8 mouse cellular contexts compared by ENCODE assay signal in the genomic region with DNA sequence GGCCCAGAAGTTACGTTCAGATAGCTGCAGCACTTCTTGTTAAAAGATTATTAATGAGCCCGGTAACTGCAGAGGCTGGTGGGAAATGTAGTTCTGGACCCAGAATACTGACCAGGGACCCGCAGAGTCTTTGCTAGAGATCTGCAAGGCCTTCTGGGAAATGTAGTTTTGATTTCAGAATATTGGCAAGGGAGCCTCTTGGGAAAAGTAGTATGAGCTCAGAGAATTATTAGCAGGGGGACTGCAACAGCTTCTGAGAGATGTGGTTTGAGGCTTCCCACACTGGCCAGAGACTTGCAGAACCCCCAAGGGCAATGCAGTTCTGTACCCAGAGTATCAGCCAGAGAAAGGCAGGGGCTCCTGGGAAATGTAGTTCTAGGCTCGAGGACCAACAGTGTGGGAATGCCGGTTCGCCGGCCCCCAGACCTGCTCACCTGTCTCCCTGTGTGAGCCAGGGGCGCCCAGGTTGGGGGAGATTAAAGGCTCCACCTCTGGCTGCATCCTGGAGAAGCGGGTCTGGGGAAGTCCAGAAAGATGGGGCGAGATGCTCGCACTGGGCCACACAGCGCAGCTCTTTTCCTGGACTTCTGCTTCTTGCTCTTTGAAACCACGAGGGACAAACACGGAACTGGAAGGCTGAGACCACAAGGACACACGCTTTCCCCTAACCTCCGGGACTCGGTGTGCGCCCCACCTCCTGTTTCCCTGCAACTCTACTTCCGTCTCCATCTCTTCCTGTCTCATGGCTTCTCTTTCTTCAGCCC. TPM values are rescaled to one million over a fixed set of nuclear protein-coding genes. Genes with fewer than 3 reads are reported as not detected.
DNase-seq lines count a peak whose midpoint lies in the region; ATAC-seq lines count a peak whose summit lies in the region.

No protein-coding gene starts in this region.

- H3K9me3 ChIP-seq in hindbrain, embryonic 15.5 days: no peaks in the 10 kb centered on the region

- H3K27me3 ChIP-seq in hindbrain, embryonic 15.5 days: no peaks in the 10 kb centered on the region

- under 1% methylated on average over 19 of the region's 19 CpGs for WGBS in hindbrain, embryonic 15.5 days

- peak overlapping the region; percentile 79 for H3K27ac ChIP-seq in hindbrain, embryonic 15.5 days (replicated peaks)

- H3K9ac ChIP-seq in hindbrain, embryonic 15.5 days: peak overlapping the region; percentile 53

- H3K4me2 ChIP-seq in hindbrain, embryonic 15.5 days: peak overlapping the region; percentile 82

- peak; percentile 91 for DNase-seq in NIH3T3 (ENCODE audit: low read depth)
- DNase-seq in cerebellum, postnatal 10 days: peak; percentile 84 to 86
- DNase-seq in frontal cortex, postnatal 36 days (ENCODE audit: low spot score in 2 of 2): peak; percentile 86 to 97
- peak; percentile 95 for DNase-seq in left cerebral cortex, adult 11 months (ENCODE audit: low spot score)
- DNase-seq in lung, postnatal 36 days: peak; percentile 99
- DNase-seq in retina, embryonic 14.5 days (ENCODE audit: low spot score): peak; percentile 90
- peak; percentile 66 for DNase-seq in urinary bladder, adult 2 months (ENCODE audit: low spot score)

- peak; percentile 91 for ATAC-seq in hindbrain, embryonic 15.5 days (ENCODE audit: low FRiP score, low read depth)

- H3K4me3 ChIP-seq in hindbrain, embryonic 15.5 days: peak overlapping the region; percentile 52

- no peaks in the 10 kb centered on the region for H3K36me3 ChIP-seq in hindbrain, embryonic 15.5 days

- peaks cover 14% of the 10 kb centered on the region for H3K4me1 ChIP-seq in hindbrain, embryonic 15.5 days (replicated peaks)

RNA-seq across cellular contexts. Expression of a gene that starts 9.8 kb away (rescaled TPM):
- polyA plus RNA-seq in hindbrain, embryonic 15.5 days (2015; fragmentation: Nextera tagmentation; extraction: Ambion mirVana): 58.9 and 68.8 TPM in 2 replicates
- polyA plus RNA-seq in urinary bladder, adult 2 months (2012; rRNA removed): 4.1 and 4.3 TPM in 2 replicates

RNA-seq across cellular contexts. Expression of a gene that starts 11.5 kb away (rescaled TPM):
- 2.8 and 2.9 TPM in 2 replicates for polyA plus RNA-seq in hindbrain, embryonic 15.5 days (2015; fragmentation: Nextera tagmentation; extraction: Ambion mirVana)
- 1.4 and 1.5 TPM in 2 replicates for polyA plus RNA-seq in urinary bladder, adult 2 months (2012; rRNA removed)

RNA-seq across cellular contexts. Expression of a gene that starts 54.7 kb away (rescaled TPM):
- 16.7 and 16.9 TPM in 2 replicates for polyA plus RNA-seq in hindbrain, embryonic 15.5 days (2015; fragmentation: Nextera tagmentation; extraction: Ambion mirVana)
- 1.7 and 2.3 TPM in 2 replicates for polyA plus RNA-seq in urinary bladder, adult 2 months (2012; rRNA removed)

Comparison
In these comparisons a context has a peak if more than half of its experiments do, and no peak if none do; other contexts are left out.
1. Peak in every context shown above with its lines: DNase-seq, ATAC-seq, H3K4me3 ChIP-seq and H3K27ac ChIP-seq.
2. RNA of a gene that starts 9.8 kb away (polyA plus RNA-seq): 58.9 to 68.8 TPM in hindbrain, embryonic 15.5 days; 4.1 to 4.3 TPM in urinary bladder, adult 2 months; every median in the first group is over 10 times any median in the second.